Mouse (Mus musculus): ENCODE measurements at regions not wholly inside any gene's neighbourhood (a gene's known extent, or its start where the extent isn't known, plus 50 kb on each side); places are given as distances from the start of the nearest gene placed in this dataset.

DNA sequence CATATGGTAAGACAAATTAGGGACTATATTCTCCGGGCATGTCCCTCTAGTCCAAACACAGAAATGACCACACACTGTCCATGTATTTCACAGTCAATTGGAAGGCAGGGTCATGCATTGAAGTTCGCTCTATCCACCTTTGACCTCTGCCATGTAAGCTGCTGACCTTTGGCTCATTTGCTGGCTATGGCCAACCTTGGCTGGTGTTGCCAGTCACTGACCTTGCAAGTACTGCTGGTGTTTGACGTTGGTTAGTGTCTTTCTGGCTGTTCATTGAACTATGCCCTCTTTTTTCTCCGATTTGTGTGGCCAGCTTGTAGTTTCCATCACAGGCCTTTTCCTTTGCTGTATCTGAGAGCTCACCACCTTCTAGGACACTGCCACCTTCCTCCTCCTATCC, 97.3 kb upstream of the Cadm1 start:
- TF ChIP-seq EP300 (IDR thresholded peaks at IDR 0.05; ENCODE audit: low read depth) (no peak), CTCF (IDR thresholded peaks at IDR 0.05; ENCODE audit: low read depth) (no peak)
